Mouse (Mus musculus) heart, embryonic 12.5 days (tissue): ENCODE data around the gene Srcin1. TPM values are rescaled to one million over a fixed set of nuclear protein-coding genes. Genes with fewer than 3 reads are reported as not detected.

Experiments
- ATAC-seq: fragments of 200-750 bp; cut with Nextera tagmentation; 2 replicates; pipeline ENCODE4 v1.8.0; 2017; ENCODE audit warnings: moderate TSS enrichment, moderate library complexity; ENCODE audit not compliant: insufficient number of reproducible peaks, low FRiP score
- H3K27ac ChIP-seq: fragments of 300-500 bp; sonication (generic); 2 replicates; pipeline ENCODE4 v1.5.1; 2016; ENCODE audit warnings: mild to moderate bottlenecking, moderate library complexity; ENCODE audit not compliant: poor library complexity, severe bottlenecking
- H3K27me3 ChIP-seq: fragments of 300-500 bp; sonication (generic); replicated peaks from 2 replicates; pipeline ENCODE4 v1.6.1; 2016; ENCODE audit warnings: mild to moderate bottlenecking, moderate library complexity
- H3K36me3 ChIP-seq: fragments of 300-500 bp; sonication (generic); 2 replicates; pipeline ENCODE4 v1.6.1; 2016; ENCODE audit warnings: mild to moderate bottlenecking, moderate library complexity
- H3K4me1 ChIP-seq: fragments of 300-500 bp; sonication (generic); replicated peaks from 2 replicates; pipeline ENCODE4 v1.6.1; 2016; ENCODE audit warnings: mild to moderate bottlenecking
- H3K4me2 ChIP-seq: fragments of 300-500 bp; sonication (generic); 2 replicates; pipeline ENCODE4 v1.6.1; 2016; ENCODE audit warnings: mild to moderate bottlenecking, moderate library complexity
- H3K4me3 ChIP-seq: fragments of 300-500 bp; sonication (generic); 2 replicates; pipeline ENCODE4 v1.5.1; 2016; ENCODE audit warnings: mild to moderate bottlenecking
- H3K9ac ChIP-seq: fragments of 300-500 bp; sonication (generic); 2 replicates; pipeline ENCODE4 v1.6.1; 2016; ENCODE audit warnings: mild to moderate bottlenecking, moderate library complexity
- H3K9me3 ChIP-seq: fragments of 300-500 bp; sonication (generic); replicated peaks from 2 replicates; pipeline ENCODE4 v1.6.1; 2016; ENCODE audit warnings: mild to moderate bottlenecking, moderate library complexity
- WGBS: fragments of 180-500 bp; shearing (Covaris S2); methylation state at CpG from one replicate; pipeline ENCODE4 v1.1.7; 2016; 5-methylcytosine and 5-hydroxymethylcytosine counted together
- polyA plus RNA-seq: library from polyadenylated mRNA; unstranded; fragments of >200 nt; fragmentation: Nextera tagmentation; extraction: Ambion mirVana; gene quantifications from 2 replicates; pipeline ENCODE4 v1.2.1, GENCODE M21; 2016

Srcin1 gene
- polyA plus RNA-seq, 1 experiment from 2014 or later, result not detected

DNA sequence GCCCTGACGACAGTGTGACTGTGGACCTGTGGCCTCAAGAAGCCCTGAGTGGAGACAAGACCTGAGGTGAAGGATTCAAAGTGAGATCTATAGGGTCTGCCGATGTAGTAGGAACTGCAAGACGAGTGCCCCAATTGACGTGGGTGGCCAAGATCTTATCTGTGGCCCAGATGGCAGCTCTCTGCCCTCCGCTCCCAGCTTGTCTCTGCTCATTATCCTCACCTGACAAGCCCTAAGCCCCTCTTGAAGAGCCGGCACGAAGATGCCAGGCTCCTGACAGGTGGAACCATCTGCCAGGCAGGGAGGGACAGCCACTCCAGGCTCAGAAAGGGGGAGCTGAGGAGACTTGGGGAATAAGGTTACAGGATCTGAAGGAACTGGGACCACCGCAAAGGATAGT lies 43.6 kb downstream of the Srcin1 start:
- 9% methylated on average over 8 of the region's 8 CpGs for WGBS

DNA sequence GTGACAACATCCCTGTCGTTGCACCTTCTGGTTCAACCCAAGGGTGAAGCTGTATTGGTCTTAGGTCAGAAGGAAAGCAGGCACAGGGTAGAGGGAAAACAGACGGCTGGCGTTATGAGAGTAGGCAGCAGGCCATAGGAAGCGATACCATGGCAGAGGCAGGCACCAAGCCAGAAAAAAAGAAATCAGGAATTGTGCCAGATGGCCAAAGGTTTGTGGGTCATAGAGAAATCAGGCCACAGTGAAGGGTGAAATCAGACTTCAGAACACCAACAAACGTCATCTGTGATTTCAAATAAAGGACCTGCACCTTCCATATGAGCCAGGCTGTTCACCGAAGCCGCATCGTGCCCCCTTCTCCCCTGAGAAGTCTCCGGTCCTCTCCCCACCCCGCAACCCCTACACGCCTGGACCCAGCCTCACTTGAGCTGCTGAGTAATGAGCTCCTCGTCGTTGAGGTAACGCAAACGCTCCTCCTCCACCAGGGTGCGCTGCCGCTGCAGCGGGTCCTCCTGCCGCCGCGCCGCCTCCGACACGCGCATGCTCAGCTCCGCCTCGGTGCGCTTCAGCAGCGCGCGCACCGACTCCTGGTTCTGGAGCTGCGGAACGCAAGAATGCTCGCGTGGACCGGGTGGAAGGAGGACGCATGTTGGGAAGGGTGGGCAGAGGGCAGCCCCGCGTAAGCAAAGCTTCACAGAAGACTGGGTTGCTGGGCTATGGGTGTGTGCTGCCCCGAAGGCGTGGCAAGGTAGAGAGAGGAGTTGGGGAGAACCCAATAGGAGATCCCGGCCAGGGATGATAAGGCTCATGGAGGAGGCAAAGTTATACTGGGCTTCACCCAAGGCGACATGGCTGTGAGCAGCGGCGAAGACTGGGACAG lies 44.4 kb downstream of the Srcin1 start:
- Histone ChIP-seq H3K9me3 (no peaks in the 10 kb centered on the region), H3K27ac (no peak overlapping the region), H3K4me3 (peak overlapping the region; percentile 54), H3K4me2 (peak overlapping the region; percentile 94), H3K27me3 (peaks cover 93% of the 10 kb centered on the region), H3K36me3 (no peaks in the 10 kb centered on the region), H3K4me1 (peaks cover 40% of the 10 kb centered on the region), H3K9ac (peak overlapping the region; percentile 70)
- 6% methylated on average over 46 of the region's 46 CpGs for WGBS
- ATAC-seq, result peak; percentile 45; the same call in 1 of the 2 replicates

More for the DNA sequence above, 43.6 kb downstream of the Srcin1 start:
- Histone ChIP-seq H3K27ac (no peak overlapping the region), H3K27me3 (peaks cover 97% of the 10 kb centered on the region), H3K9ac (no peak overlapping the region), H3K4me2 (peak overlapping the region; percentile 94), H3K36me3 (no peaks in the 10 kb centered on the region), H3K4me3 (peak overlapping the region; percentile 54; the same call in 1 of the 2 replicates), H3K9me3 (no peaks in the 10 kb centered on the region), H3K4me1 (peaks cover 48% of the 10 kb centered on the region)
- no peak for ATAC-seq

DNA sequence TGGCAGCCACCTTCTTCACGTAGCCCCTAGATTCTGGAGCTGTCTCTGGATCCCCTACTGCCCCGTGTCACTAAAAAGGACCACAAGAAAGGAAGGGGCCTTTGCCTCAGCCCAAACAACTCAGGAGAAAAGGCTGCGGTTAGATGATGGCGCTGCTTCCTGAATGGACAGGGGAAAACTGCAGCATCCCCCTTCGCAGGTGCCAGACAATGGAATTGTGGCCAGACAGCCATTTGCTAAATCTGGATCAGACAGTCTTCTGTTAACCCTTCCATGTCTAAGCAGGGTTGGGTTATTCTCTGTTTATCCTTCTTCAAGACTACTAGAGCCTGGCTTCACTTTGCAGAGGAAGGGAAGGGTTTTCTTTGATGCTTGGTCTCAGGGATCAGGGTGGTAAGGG lies 45.0 kb downstream of the Srcin1 start:
- Histone ChIP-seq H3K9ac (no peak overlapping the region), H3K4me3 (no peak overlapping the region), H3K9me3 (no peaks in the 10 kb centered on the region), H3K36me3 (no peaks in the 10 kb centered on the region), H3K4me1 (peaks cover 35% of the 10 kb centered on the region), H3K27me3 (peaks cover 93% of the 10 kb centered on the region), H3K27ac (no peak overlapping the region), H3K4me2 (no peak overlapping the region)
- 55% methylated on average over 5 of the region's 5 CpGs for WGBS
- ATAC-seq, result no peak

DNA sequence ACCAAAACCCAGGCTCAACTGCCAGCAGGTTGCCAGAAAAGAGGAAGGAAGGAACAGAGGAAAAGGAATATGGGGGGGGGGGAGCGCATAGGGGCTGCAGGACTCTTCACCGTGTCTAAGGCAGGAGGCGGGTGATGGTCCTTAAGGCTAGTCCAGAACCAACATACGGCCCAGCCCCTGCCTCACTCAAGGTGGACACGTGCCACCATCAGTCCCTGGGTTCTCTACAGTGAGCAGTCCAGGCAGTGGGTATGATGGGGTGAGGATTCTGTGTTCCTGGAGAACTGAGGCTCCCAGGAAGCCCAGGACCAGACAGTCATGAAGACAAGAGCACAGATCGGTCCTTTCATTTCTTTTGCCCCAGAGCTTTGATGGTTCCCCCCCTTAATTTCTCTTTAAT lies 45.9 kb downstream of the Srcin1 start:
- H3K9me3 ChIP-seq, result no peaks in the 10 kb centered on the region
- H3K9ac ChIP-seq, result no peak overlapping the region
- H3K4me1 ChIP-seq, result peaks cover 33% of the 10 kb centered on the region
- H3K4me2 ChIP-seq, result no peak overlapping the region
- peaks cover 91% of the 10 kb centered on the region for H3K27me3 ChIP-seq
- no peak overlapping the region for H3K27ac ChIP-seq
- H3K4me3 ChIP-seq, result no peak overlapping the region
- 80% methylated on average over 6 of the region's 6 CpGs for WGBS
- H3K36me3 ChIP-seq, result no peaks in the 10 kb centered on the region
- no peak for ATAC-seq

DNA sequence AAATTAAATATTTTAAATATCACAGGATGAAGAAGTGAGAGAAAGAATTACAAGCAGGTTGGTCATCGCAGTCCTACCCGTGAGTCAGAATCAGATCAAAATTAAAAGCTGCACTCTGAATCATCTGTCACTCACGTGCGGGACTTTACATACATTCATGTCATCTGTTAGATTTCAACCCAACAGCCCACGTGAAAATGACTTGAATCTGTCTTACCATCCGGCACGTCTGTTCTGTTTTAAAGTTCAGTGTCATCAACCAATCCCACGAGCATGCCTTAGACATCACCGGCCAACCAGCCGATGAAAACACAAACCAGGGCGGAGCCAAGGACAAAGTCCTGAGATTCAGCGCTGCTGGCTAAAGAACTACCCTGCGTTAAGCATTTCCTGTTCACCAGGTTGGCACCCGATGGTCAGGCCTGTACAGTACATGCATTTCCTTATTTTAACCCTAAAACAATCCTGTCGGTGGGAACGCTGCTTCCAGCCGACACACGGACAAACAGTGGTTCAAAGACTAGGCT lies 47.6 kb downstream of the Srcin1 start:
- no peaks in the 10 kb centered on the region for H3K9me3 ChIP-seq
- no peak overlapping the region for H3K4me2 ChIP-seq
- WGBS, result 62% methylated on average over 18 of the region's 18 CpGs
- no peaks in the 10 kb centered on the region for H3K36me3 ChIP-seq
- H3K4me1 ChIP-seq, result peaks cover 23% of the 10 kb centered on the region
- peaks cover 84% of the 10 kb centered on the region for H3K27me3 ChIP-seq
- no peak overlapping the region for H3K9ac ChIP-seq
- ATAC-seq, result no peak
- no peak overlapping the region for H3K4me3 ChIP-seq
- H3K27ac ChIP-seq, result no peak overlapping the region

DNA sequence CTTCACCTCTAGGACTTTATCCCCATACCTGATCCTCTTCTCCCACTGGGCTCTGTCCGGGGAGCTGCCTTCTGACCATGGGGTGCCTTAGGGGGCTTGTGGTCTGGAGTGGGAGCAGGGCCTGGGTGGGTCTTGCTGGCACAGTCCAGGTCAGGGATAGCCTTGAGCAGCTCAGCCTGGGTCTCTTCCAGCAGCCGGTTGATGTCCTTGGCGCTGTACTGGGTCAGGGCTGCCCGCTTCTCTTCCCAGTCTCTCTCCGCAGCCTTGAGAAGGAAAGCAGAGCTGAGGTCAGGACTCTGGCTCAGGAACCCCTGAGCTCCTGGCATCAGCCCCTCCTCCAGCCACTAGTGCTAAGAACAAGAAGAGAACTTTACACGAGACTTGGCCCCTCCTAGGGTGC lies 50.7 kb downstream of the Srcin1 start:
- no peak for ATAC-seq
- H3K27me3 ChIP-seq, result peaks cover 87% of the 10 kb centered on the region
- 72% methylated on average over 6 of the region's 6 CpGs for WGBS

DNA sequence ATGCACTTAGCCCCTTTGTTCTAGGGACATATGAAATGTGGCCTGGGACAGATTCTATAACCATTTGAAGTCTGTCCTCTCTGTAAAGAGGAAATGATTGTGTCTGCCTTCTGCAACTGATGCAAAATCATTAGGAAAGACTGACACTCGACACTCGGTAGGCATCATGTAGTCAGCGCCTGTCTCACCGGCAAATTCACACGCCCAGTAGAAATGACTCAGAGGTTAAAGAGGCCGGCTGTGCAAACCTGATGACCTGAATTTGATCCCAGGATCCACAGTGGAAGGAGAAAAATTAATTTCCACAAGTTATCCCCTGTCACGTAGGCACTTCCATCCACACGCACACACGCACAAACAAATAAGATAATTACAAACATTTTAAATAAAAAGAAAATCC lies 51.7 kb downstream of the Srcin1 start:
- no peak overlapping the region for H3K4me3 ChIP-seq
- no peak overlapping the region for H3K27ac ChIP-seq
- ATAC-seq, result no peak
- H3K4me2 ChIP-seq, result no peak overlapping the region
- 55% methylated on average over 9 of the region's 9 CpGs for WGBS
- peaks cover 86% of the 10 kb centered on the region for H3K27me3 ChIP-seq
- no peak overlapping the region for H3K9ac ChIP-seq
- peaks cover 8% of the 10 kb centered on the region; the same call in 1 of the 2 replicates for H3K4me1 ChIP-seq
- no peaks in the 10 kb centered on the region for H3K36me3 ChIP-seq
- no peaks in the 10 kb centered on the region for H3K9me3 ChIP-seq

More for the DNA sequence above, 50.7 kb downstream of the Srcin1 start:
- H3K4me2 ChIP-seq, result no peak overlapping the region
- no peak overlapping the region for H3K9ac ChIP-seq
- H3K4me3 ChIP-seq, result no peak overlapping the region
- H3K4me1 ChIP-seq, result peaks cover 8% of the 10 kb centered on the region; the same call in 1 of the 2 replicates
- H3K36me3 ChIP-seq, result no peaks in the 10 kb centered on the region
- no peaks in the 10 kb centered on the region for H3K9me3 ChIP-seq
- no peak overlapping the region for H3K27ac ChIP-seq

DNA sequence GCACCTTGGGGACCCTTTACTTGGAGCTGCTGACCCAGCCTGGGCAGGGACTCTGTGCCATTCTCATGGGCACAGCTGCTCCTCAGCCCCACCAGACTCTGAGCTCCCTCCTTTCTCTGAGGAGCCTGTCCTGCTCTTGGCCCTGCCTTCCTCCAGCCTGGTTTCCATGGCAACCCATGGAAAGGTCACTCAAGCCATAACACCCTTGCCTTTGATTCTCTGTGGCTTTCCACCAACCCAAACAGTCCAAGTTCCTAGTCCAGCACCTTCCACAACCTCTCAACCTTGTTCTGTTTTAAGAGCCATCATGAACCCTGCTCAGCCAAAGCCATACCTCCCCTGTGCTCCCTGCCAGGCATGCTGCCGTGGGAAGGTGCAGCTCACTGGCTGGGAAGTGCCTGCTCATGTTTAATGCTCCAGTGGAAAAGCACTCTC lies 52.1 kb downstream of the Srcin1 start:
- Histone ChIP-seq H3K9ac (no peak overlapping the region), H3K27me3 (peaks cover 82% of the 10 kb centered on the region), H3K9me3 (no peaks in the 10 kb centered on the region), H3K27ac (no peak overlapping the region), H3K36me3 (no peaks in the 10 kb centered on the region), H3K4me1 (peaks cover 8% of the 10 kb centered on the region; the same call in 1 of the 2 replicates), H3K4me2 (no peak overlapping the region), H3K4me3 (no peak overlapping the region)
- 9% methylated on average over 1 of the region's 1 CpGs for WGBS
- peak; percentile 9; the same call in 1 of the 2 replicates for ATAC-seq

DNA sequence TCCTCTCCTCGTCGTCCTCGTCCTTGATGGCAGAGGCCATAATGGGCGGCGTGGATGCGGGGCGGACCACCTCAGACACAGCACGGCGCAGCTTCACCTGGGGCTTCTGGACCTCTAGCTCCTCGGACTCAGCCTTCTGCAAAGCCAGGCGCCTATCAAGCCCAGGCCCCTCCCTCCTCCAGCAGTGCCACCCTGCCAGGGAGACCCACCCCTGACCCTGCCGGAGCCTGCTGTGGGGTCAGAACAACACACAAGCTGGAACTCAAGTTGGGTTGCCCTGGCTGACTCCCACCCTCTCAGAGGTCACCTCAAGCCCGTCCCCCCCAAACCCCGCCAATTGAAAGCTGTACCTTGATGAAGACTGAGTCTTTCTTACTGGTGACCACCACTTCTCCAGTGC lies 52.9 kb downstream of the Srcin1 start:
- Histone ChIP-seq H3K4me1 (peaks cover 8% of the 10 kb centered on the region; the same call in 1 of the 2 replicates), H3K4me3 (no peak overlapping the region), H3K27me3 (peaks cover 75% of the 10 kb centered on the region), H3K36me3 (no peaks in the 10 kb centered on the region), H3K9me3 (no peaks in the 10 kb centered on the region), H3K9ac (no peak overlapping the region), H3K4me2 (no peak overlapping the region), H3K27ac (no peak overlapping the region)
- ATAC-seq, result no peak
- 76% methylated on average over 14 of the region's 14 CpGs for WGBS

DNA sequence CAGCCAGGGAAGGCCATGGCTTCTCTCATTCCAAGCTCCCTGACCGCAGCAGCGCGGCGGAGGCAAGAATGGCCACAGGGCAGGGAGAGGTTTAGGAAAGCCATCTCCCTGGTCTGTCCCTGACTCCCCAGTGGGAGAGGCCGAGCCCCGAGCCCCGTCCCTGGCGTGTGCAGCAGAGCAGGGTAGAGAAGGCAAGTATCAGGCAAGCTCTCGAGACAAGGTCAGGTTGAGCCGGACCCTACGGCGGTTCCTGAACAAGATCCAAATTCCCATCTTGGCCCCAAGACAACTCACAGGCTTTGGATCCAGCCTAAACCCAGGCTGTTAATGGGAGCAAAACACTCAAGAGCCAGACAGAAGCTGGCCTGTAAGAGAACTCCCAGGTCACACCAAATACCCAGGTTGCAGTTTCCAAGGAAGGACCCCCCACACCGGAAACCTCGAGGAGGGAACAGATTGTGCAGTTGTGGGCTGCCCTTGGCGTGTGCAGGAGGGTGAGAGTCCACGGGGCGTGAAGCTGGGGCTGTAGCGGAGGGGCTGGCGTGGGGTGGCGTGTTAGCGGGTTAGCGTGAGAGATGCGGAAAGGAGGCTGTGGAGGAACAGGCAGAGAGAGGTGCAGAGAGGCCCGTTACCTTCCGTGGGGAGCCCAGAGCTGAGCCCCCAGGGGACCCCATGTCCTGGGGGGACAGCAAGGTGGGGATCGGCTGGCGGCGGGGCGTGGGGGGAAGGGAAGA lies 54.1 kb downstream of the Srcin1 start:
- WGBS, result 70% methylated on average over 29 of the region's 29 CpGs
- no peak for ATAC-seq

DNA sequence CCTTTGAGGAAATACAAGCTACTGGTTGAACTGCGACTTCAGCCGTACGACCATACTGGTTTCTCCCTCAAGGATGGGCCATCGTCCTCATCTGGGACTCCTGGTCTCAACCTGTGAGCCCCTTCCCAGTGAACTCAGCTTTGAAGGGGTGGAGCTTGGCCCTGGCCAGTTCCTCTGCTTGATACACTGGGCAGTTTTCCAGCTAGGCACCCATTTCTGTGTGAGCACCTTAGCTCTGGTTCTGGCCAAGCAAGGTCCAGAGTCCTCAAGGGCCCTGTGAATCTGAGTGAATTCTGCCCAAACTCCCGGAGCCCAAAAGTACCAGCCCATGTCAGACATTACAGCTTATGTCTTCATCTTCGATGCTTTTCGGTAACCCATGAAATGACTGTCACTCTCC lies 55.4 kb downstream of the Srcin1 start:
- H3K9me3 ChIP-seq, result no peaks in the 10 kb centered on the region
- 84% methylated on average over 7 of the region's 7 CpGs for WGBS
- ATAC-seq, result no peak
- H3K4me1 ChIP-seq, result peaks cover 8% of the 10 kb centered on the region; the same call in 1 of the 2 replicates
- peaks cover 60% of the 10 kb centered on the region for H3K27me3 ChIP-seq
- no peaks in the 10 kb centered on the region for H3K36me3 ChIP-seq
- no peak overlapping the region for H3K27ac ChIP-seq
- no peak overlapping the region for H3K4me2 ChIP-seq
- H3K9ac ChIP-seq, result no peak overlapping the region
- H3K4me3 ChIP-seq, result no peak overlapping the region

More for the DNA sequence above, 54.1 kb downstream of the Srcin1 start:
- Histone ChIP-seq H3K9ac (no peak overlapping the region), H3K27ac (no peak overlapping the region), H3K4me3 (no peak overlapping the region), H3K9me3 (no peaks in the 10 kb centered on the region), H3K4me1 (peaks cover 8% of the 10 kb centered on the region; the same call in 1 of the 2 replicates), H3K4me2 (no peak overlapping the region), H3K27me3 (peaks cover 72% of the 10 kb centered on the region), H3K36me3 (no peaks in the 10 kb centered on the region)
